Mouse (Mus musculus) lung, postnatal 36 days (tissue): Measurements from ENCODE around the gene Hist1h3a.
"Not testable (repeated sequence)": the region's sequence is repeated elsewhere in the genome, so short reads cannot be mapped to it uniquely, and the experiment has no call there.

Experiments
- DNase-seq: peaks from one replicate; pipeline ENCODE4 v3.0.0; 2022; ENCODE audit warnings: mixed read lengths

Hist1h3a gene

GRCm38 (mm10) chr13:23761871-23762821 is at the start of gene Hist1h3a:
Hist1h3a (minus strand) TSS chr13:23762386.
- peak; percentile 71 for DNase-seq

- DNase-seq = peak; percentile 12
Measured at GRCm38 (mm10) chr13:23806422-23807052, 44.4 kb upstream of the Hist1h3a start, which contains the start of gene Slc17a2. Slc17a2 (plus strand) TSS chr13:23806993.

DNA sequence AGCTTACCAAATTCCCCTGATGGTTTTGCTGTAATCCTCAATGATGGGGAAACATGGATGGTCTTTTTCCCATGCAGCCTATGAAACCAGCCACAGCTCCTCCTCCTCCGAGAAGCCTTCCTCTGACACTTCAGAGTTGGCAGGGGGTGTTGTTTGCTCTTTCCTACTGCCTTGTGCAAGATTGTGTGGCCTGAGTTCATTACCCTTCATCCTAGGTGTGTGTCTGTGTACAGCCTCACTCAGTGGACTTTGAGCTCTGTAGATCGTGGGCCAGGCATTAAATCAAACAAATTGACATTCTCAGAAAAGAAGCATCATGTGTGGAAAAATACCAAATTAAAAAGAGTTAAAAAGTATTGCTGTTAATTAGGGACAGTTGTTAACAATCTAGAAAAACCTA is 42.3 kb upstream of the Hist1h3a start:
- peak; percentile 6 for DNase-seq

- DNase-seq = peak; percentile 21
Measured at GRCm38 (mm10) chr13:23799405-23799804, 37.2 kb upstream of the Hist1h3a start.

- peak; percentile 79 for DNase-seq
Measured at GRCm38 (mm10) chr13:23792520-23792919, 30.3 kb upstream of the Hist1h3a start.

DNA sequence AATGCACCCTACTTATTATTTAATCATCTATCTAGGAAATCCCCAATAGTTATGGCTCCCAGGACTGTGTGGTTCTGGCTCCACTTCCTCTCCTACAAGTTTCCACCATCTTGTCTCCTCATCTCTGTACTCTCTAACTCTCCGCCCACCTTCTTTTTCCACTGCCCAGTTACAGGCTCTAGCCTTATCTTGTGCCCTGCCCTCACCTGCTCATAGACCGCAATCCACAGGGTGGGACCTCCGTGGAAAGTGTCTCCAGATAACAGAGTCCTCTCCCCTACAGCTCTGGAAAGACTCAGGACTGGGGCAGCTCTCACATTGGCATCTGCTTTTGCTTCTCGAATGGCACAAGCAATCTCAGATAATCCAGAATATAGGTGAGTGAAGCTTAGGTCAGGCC is 16.8 kb upstream of the Hist1h3a start:
- DNase-seq = no peak

DNA sequence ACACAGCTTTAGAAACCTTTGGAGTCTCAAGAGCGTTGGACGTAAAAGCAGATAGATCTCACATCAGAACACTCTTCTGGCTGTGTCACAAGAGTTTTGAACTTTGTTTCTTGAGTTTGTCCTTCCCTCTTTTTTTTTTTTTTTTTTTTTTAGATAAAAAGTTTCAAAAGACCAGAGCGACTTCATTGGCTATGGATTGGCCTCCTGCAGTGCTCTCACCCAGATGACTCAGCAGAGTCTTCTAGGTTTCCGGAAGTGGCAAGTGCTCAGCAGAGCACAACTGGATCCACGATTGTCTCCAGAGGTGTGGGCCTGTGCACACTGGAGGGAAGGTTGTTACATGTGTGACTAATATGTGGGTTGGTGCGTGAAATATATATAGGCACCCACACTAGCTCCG is 16.2 kb upstream of the Hist1h3a start:
- DNase-seq = no peak

GRCm38 (mm10) chr13:23772561-23773313 is 10.6 kb upstream of the Hist1h3a start:
- DNase-seq = peak; percentile 35

- not testable (repeated sequence) for DNase-seq
Measured at GRCm38 (mm10) chr13:23769613-23770012, 7.4 kb upstream of the Hist1h3a start, which contains the start of gene Trim38. Trim38 (plus strand) TSS chr13:23769913.

DNA sequence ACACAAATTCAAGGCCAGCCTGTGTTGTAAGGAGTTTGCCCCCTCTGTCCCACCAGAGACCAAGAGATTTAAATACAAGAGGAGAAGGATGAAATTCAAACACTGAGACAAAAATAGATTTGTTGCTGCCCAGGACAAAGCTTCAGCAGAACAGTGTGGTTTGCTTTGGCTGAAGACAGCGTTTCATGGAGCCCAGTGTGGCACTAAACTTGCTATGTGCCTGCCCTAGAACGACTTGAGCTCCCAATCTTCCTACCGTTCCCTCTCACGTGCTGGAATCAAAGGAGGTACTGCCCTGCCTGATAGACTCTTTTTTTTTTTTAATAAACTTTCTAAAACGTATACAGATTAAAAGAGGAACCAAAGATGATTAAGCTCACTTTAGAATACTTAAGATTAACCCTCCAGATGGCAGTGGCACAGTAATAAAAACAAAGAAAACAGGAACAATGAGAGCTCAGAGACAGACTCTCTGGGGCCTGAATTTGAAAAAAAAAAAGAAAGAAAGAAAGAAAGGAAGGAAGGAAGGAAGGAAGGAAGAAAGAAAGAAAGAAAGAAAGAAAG is 6.7 kb upstream of the Hist1h3a start:
- DNase-seq = no peak

DNA sequence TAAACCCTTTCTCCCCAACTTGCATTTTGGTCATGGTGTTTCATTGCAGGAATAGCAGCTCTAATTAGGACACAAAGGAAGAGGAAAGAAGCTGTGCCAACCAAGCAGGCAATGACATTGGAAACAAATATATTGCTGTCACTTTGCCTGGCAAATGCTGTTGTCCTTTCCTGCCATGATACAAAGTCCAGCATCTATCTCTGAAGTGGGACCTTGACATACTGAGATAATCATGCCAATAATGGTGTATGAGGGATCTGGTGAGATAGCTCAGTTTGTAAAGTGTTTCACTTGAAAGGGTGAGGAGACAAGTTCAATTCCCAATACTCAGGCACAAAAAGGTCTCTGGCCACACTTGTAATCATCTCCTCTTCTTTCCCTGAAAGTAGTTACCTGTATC is 4.6 kb upstream of the Hist1h3a start:
- DNase-seq = no peak

DNA sequence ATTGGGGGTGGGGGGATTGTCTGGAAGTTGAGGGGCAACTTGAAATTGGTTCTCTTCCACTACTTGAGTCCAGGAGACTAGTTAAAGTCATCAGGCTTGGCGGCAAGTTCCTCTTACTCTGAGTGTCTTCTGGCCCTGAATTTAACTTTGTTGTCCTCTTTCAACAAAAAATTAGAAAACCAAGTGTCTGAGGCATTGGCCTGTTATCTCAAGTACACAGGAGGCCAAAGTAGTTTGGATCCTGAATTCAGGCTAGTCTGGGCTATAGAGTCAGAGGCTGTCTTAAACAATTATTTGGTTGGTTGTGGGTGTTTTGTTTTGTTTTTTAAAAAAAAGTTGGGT is 3.0 kb upstream of the Hist1h3a start:
- no peak for DNase-seq

GRCm38 (mm10) chr13:23764324-23765171 is 2.4 kb upstream of the Hist1h3a start:
- DNase-seq = no peak

- peak; percentile 92 for DNase-seq
Measured at GRCm38 (mm10) chr13:23763586-23764323, 1.6 kb upstream of the Hist1h3a start, which contains the start of gene Hist1h1a. Hist1h1a (plus strand) TSS chr13:23763666.

DNA sequence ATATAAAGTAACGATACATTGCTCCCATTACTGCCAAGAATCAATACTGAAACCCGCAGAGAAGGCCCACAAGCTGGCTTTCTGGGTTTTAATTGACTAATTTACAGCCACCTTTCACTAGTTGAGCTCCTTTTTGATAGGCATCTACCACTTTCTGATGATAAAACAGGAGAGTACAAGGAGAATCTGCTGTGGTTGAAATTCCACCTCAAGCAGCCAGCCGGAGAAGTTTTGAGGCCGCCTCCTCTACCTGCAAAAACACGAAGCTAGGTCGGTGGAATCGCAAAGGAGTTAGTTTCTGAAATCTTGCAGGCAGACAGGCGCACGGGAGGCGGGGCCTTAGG is 1.0 kb upstream of the Hist1h3a start:
- DNase-seq = no peak

DNA sequence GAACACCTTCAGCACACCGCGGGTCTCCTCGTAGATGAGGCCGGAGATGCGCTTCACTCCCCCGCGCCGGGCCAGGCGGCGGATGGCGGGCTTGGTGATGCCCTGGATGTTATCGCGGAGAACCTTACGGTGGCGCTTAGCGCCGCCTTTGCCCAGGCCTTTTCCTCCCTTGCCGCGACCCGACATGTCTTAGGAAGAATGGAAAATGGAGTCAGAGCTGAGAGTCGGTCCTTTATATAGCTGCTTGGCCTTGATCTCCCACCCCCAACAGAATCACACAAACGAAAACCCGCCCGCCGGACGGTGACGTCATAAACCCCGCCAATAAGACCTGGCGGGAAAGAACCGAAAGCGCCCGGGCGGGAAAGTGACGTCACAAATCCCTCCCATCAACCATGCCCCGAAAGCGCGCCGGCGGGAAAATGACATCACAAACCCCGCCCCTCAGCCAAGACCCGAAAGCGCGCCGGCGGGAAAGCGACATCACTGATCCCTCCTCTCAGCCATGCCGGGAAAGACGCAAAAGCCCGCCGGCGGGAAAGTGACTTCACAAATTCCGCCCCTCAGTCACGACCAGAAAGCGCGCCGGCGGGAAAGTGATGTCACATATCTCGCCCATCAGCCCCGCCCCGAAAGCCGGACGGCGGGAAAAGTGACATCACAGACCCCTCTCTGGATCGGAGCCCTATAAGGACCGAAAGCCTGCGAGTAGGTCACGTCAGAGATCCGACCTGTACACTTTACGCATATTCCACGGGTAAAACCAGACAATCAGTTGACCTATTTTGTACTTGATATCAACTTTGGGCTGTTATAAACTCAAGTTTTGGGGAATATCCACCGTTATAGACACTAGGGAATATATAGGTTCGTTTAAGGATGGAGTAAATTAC is 968 bp downstream of the Hist1h3a start, which contains the start of gene Hist1h4a:
Gene Hist1h4a (minus strand): TSS at position 259 of the 893 bp plus-strand sequence.
- peak; percentile 99 for DNase-seq

DNA sequence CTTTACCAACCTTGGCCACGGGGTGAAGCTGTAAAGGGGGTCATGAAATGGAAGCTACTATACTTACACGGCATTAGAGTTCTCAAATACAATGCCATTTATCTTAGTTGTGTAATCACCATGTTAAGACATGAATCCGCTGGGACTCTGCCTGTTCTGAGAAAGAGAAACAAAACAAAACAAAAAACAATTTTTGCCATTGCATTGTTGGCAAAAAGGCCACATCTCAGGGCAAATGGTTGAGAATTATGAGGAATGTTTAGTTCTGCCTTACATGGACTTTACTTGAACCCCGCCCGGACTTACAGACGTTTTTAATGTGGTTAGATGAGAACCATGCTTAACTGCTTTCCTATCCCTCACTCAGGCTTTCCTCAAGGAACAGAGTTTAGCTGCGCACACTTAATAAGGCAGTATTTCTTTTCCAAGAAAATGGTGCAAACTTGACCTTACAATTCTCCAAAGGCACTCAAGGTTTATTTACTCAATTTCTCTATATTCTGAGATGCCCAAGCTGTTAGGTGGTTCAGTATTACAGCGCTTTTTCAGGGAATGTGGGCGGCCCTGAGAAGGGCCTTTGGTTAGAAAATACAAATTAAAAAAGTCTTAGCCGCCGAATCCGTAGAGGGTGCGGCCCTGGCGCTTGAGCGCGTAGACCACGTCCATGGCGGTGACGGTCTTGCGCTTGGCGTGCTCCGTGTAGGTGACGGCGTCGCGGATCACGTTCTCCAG is 1.8 kb downstream of the Hist1h3a start:
- no peak for DNase-seq

- no peak for DNase-seq
Measured at GRCm38 (mm10) chr13:23759916-23760239, 2.3 kb downstream of the Hist1h3a start.

GRCm38 (mm10) chr13:23759251-23759771 is 2.9 kb downstream of the Hist1h3a start:
- DNase-seq = no peak
